Mouse (Mus musculus) central nervous system, embryonic 18 days (tissue): ENCODE data around the gene Fbxo8. TPM values are rescaled to one million over a fixed set of nuclear protein-coding genes. Genes with fewer than 3 reads are reported as not detected.

Source experiments
- polyA plus RNA-seq: library from polyadenylated mRNA; depleted of rRNA; stranded (reverse); fragments of >200 nt; gene quantifications from 2 replicates; pipeline ENCODE4 v1.2.3, GENCODE M21; 2012; rRNA removed

Fbxo8 gene
- polyA plus RNA-seq, result 31.3 and 32.2 TPM in 2 replicates

DNA sequence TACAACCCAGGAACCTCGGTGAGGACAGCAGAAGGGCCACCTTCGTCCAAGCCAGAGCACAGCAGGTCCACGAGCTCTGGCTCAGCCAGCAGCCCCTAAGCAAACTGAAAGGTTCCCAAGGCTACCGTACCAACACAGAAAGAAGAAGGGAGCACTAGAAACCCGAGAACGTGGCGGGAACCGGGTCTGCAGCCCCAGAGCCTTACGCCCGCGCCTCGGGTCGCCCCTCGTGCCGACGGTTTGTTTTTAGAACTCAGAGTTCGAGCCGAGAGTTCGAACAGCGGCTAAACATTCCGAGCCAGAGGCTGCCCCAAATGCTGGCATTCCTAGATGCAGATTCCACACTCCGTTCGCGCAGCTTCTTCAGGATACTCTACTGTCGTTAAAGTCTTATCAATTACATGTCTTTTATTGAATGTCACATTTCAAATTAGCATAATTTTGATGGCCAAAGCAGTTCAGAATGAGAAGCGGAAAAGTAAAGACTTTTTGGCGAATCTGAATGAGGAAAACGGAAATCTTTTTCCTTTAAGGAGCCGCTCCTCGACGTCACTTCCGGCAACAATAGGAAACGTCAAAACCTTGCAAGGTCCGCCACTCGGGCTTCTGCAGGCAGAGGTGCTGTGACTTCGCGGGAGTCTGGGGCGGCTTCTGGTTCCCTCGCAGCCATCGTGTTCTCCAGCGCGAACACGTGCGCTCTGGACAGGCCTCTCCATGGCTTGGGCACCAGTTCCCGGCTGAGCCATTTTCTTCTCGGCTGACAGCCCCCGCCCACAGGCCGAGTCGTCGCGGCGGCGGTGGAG is at the start of gene Fbxo8, which contains the start of gene Cep44:
Gene Fbxo8, plus strand, starts transcription at position 533 of the 803 bp plus-strand sequence.
Gene Cep44, minus strand, starts transcription at position 490 of the 803 bp plus-strand sequence.

Other genes with a start within 250 kb of the Fbxo8 start
- gene Cep44, start within 50 bp of the Fbxo8 start, polyA plus RNA-seq, result 29.3 and 31.5 TPM in 2 replicates